Mouse (Mus musculus): ENCODE data around the gene Ifna7. TPM values are rescaled to one million over a fixed set of nuclear protein-coding genes. Genes with fewer than 3 reads are reported as not detected.
"Not testable (repeated sequence)": the region's sequence is repeated elsewhere in the genome, so short reads cannot be mapped to it uniquely, and the experiment has no call there.

The Ifna7 gene
- total RNA-seq (2021), result not detected
- long read RNA-seq, experiment 1, result 0 reads
- long read RNA-seq, experiment 2, result 0 reads

DNA sequence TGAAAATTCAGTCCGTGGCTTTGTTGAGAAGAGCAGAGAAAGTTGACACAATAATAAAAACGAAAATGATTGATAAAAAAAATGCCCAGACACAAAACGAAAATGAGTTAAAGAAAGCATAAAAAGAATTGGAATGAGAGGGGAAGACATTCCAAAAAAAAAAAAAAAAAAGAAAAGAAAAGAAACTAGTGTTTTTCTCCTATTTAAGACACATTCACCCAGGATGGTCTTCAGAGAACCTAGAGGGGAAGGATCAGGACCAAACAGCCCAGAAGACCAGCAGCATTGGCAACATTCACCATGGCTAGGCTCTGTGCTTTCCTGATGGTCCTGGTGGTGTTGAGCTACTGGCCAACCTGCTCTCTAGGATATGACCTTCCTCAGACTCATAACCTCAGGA, at the start of gene Ifna7:
TSS of gene Ifna7 (plus strand) at position 301 of the 400 bp plus-strand sequence.
- DNase-seq, result no peak

GRCm38 (mm10) chr4:88773534-88773933, 42.5 kb upstream of the Ifna7 start, which contains the start of gene Gm13290:
Gene Gm13290 (plus strand): TSS chr4:88773834.
- DNase-seq, result not testable (repeated sequence)

GRCm38 (mm10) chr4:88776622-88777021, 39.4 kb upstream of the Ifna7 start, which contains the start of gene Gm13289:
Gene Gm13289 (plus strand): TSS chr4:88776922.
- DNase-seq, result not testable (repeated sequence)

GRCm38 (mm10) chr4:88779550-88779949, 36.5 kb upstream of the Ifna7 start, which contains the start of gene Gm13272:
Gene Gm13272 (plus strand): TSS chr4:88779850.
- not testable (repeated sequence) for DNase-seq

DNA sequence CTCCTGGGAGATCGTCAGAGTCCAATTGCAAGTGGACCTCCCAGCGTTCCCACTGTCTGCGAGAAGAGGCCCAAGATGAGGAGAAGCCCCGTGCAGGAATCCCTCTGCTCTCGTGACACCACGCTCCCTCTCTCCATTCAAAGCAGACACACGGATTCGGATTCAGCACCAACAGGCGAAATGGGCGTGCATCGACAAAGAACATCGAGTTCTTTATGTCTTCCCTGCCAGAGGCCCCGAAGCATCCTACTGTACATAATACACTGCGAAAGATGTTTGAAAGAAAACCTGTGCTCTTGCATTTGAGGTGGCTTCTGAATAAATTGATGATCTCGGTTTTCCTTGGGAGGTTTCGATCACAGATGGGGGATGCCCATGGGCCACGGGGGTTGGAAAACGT, 35.7 kb upstream of the Ifna7 start:
- DNase-seq, result not testable (repeated sequence)

DNA sequence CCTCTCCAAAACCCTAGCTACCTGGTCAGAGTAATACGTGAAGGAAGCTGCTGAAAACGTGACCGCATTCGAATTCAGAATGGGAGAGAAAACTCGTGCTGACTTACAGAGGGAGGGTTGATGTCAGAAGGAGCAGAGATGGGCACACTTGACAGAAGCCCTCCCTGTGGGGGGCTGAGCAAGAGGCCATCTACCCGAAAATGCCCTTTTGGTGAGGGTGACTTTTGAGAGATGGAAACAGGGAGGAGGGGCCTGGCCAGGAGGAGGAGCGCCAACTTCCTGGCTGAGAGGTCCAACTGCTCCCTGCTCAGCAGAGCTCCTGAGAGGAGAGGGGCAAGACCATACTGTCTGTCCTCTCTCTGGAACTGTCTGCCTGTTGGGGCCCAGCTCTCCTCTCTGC, 34.2 kb upstream of the Ifna7 start, which contains the start of gene Ifnz:
TSS of gene Ifnz (plus strand) at position 301 of the 400 bp plus-strand sequence.
- DNase-seq, result not testable (repeated sequence)

DNA sequence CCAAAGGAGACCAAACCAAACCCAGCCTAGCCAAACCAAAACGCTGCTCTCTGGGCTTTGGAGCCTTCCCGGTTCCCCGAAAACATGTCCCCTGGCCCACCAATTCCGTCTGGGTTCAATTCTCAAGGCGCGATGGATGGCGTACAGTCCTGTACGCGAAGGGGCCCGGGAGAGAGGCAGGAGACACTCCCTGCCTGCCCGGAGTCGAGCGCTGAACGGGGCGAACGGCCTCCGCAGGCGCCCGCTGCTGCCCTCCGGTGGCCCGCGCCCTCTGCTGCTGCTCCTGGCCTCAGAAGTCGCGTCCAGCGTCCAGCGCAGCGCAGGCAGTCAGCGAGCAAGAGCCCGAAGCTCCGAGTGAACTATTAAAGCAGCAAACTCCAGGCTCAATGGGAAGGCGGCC, 33.7 kb upstream of the Ifna7 start:
- DNase-seq, result peak in 1 of 2 experiments; percentile 32

DNA sequence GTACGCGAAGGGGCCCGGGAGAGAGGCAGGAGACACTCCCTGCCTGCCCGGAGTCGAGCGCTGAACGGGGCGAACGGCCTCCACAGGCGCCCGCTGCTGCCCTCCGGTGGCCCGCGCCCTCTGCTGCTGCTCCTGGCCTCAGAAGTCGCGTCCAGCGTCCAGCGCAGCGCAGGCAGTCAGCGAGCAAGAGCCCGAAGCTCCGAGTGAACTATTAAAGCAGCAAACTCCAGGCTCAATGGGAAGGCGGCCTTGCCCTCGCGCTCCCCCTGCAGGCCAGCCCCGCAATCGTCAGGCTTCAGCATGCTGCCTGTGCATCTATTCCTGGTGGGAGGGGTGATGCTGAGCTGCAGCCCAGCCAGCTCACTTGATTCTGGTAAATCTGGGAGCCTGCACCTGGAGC, 30.6 kb upstream of the Ifna7 start, which contains the start of gene Gm13276:
TSS of gene Gm13276 (plus strand) at position 301 of the 400 bp plus-strand sequence.
- DNase-seq, result not testable (repeated sequence)

GRCm38 (mm10) chr4:88788402-88788801, 27.6 kb upstream of the Ifna7 start, which contains the start of gene Gm13277:
Gene Gm13277 (plus strand): TSS chr4:88788632.
- DNase-seq, result peak; percentile 70

- not testable (repeated sequence) for DNase-seq
Measured at GRCm38 (mm10) chr4:88791250-88791649, 24.8 kb upstream of the Ifna7 start, which contains the start of gene Gm13278. Gene Gm13278 (plus strand): TSS chr4:88791550.

GRCm38 (mm10) chr4:88793936-88794675, 21.9 kb upstream of the Ifna7 start, which contains the start of gene Gm13275:
Gene Gm13275 (plus strand): TSS chr4:88794487.
- DNase-seq, result peak; percentile 2 to 17

GRCm38 (mm10) chr4:88797097-88797496, 18.9 kb upstream of the Ifna7 start, which contains the start of gene Gm13279:
Gene Gm13279 (plus strand): TSS chr4:88797397.
- not testable (repeated sequence) for DNase-seq

DNA sequence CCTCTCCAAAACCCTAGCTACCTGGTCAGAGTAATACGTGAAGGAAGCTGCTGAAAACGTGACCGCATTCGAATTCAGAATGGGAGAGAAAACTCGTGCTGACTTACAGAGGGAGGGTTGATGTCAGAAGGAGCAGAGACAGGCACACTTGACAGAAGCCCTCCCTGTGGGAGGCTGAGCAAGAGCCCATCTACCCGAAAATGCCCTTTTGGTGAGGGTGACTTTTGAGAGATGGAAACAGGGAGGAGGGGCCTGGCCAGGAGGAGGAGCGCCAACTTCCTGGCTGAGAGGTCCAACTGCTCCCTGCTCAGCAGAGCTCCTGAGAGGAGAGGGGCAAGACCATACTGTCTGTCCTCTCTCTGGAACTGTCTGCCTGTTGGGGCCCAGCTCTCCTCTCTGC, 16.7 kb upstream of the Ifna7 start, which contains the start of gene Gm13285:
TSS of gene Gm13285 (plus strand) at position 301 of the 400 bp plus-strand sequence.
- not testable (repeated sequence) for DNase-seq

GRCm38 (mm10) chr4:88802954-88803353, 13.1 kb upstream of the Ifna7 start, which contains the start of gene Gm13287:
Gene Gm13287 (plus strand): TSS chr4:88803254.
- not testable (repeated sequence) for DNase-seq

DNA sequence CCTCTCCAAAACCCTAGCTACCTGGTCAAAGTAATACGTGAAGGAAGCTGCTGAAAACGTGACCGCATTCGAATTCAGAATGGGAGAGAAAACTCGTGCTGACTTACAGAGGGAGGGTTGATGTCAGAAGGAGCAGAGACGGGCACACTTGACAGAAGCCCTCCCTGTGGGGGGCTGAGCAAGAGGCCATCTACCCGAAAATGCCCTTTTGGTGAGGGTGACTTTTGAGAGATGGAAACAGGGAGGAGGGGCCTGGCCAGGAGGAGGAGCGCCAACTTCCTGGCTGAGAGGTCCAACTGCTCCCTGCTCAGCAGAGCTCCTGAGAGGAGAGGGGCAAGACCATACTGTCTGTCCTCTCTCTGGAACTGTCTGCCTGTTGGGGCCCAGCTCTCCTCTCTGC, 10.8 kb upstream of the Ifna7 start, which contains the start of gene Gm13288:
TSS of gene Gm13288 (plus strand) at position 301 of the 400 bp plus-strand sequence.
- DNase-seq, result not testable (repeated sequence)

GRCm38 (mm10) chr4:88805761-88806160, 10.3 kb upstream of the Ifna7 start:
- peak; percentile 49 to 57 for DNase-seq

DNA sequence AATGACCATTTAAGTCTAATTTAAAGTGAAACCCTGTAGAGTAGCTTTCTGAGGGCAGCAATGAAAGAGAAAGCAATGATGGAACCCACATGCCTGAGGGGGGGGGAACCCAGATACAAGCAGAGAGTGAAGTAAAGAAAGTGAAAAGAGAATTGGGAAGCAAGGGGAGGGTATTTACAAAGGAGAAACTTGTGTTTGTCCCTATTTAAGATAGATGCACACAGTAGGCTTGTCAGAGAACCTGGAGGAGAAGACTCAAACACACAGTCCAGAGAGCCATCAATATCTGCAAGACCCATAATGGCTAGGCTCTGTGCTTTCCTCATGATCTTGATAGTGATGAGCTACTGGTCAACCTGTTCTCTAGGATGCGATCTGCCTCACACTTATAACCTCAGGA, 3.6 kb downstream of the Ifna7 start, which contains the start of gene Ifna11:
TSS of gene Ifna11 (plus strand) at position 301 of the 400 bp plus-strand sequence.
- DNase-seq, result no peak

DNA sequence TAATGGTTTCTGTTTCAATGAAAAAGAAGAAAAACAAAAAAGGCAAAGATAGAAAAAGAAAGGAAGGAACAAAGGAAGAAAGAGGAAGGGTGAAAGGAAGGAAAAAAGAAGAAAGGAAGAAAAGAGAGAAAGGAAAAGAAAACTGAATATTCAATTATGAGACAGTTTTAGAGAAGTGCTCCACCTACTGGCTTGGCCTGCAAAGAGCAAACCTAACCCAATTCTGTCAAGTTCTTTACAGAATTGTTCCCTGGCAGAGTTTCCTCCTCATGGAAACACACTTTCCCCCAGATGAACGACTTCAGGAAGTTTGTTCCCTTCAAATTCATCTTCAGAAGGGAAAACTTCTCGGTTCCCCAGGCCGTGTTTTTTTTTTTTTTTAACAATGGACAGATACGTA, 7.0 kb downstream of the Ifna7 start:
- DNase-seq, result peak in 1 of 2 experiments; percentile 9

GRCm38 (mm10) chr4:88827116-88827515, 11.1 kb downstream of the Ifna7 start, which contains the start of gene Ifna6:
Gene Ifna6 (plus strand): TSS chr4:88827416.
- DNase-seq, result not testable (repeated sequence)

DNA sequence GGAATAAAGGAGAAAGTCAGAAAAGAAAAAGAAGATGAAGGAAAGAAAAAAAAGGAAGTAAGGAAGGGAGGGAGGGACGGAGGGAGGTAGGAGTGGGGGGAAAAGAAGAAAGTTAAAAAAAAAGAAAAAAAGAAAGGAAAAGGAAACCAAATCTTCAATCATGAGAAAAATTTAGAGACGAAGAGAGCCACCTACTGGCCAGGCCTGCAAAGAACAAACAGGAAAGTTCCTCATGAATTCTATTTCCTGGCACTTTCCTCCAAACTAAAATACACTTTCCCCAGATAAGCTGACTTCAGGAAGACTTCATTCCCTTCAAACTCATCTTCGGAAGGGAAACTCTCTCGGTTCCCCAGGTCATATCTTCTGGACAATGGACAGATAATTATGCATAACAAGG, 14.5 kb downstream of the Ifna7 start:
- peak; percentile 3 to 37 for DNase-seq

DNA sequence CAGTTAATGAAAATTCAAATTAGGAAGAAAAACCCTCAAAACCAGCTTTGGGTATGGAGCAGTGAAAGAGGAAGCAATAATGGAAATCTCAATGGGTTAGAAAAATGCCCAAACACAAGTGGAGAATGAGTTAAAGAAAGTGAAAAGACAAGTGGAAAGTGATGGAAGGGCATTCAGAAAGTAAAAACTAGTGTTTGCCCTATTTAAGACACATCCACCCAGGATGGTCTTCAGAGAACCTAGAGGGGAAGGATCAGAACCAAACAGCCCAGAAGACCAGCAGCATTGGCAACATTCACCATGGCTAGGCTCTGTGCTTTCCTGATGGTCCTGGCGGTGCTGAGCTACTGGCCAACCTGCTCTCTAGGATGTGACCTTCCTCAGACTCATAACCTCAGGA, 19.2 kb downstream of the Ifna7 start, which contains the start of gene Ifna5:
TSS of gene Ifna5 (plus strand) at position 301 of the 400 bp plus-strand sequence.
- DNase-seq, result not testable (repeated sequence)

- DNase-seq, result peak in 1 of 2 experiments; percentile 5
Measured at GRCm38 (mm10) chr4:88838828-88839227, 22.8 kb downstream of the Ifna7 start.
